Mouse (Mus musculus) liver, embryonic 11.5 days (tissue): ENCODE measurements around the gene Scamp4. TPM values are rescaled to one million over a fixed set of nuclear protein-coding genes. Genes with fewer than 3 reads are reported as not detected.
"Not testable (repeated sequence)": the region's sequence is repeated elsewhere in the genome, so short reads cannot be mapped to it uniquely, and the experiment has no call there.

ENCODE experiments used
- ATAC-seq: fragments of 200-750 bp; cut with Nextera tagmentation; replicated peaks from 2 replicates; pipeline ENCODE4 v1.8.0; 2017; ENCODE audit warnings: moderate number of reproducible peaks, mild to moderate bottlenecking, moderate TSS enrichment, moderate library complexity; ENCODE audit not compliant: low FRiP score
- DNase-seq: peaks from one replicate; pipeline ENCODE4 v3.0.0-alpha.2; 2017; ENCODE audit warnings: low spot score
- H3K27ac ChIP-seq: fragments of 300-500 bp; sonication (generic); 2 replicates; pipeline ENCODE4 v1.5.1; 2014; ENCODE audit warnings: mild to moderate bottlenecking, low read depth, low read length, control low read depth
- H3K27me3 ChIP-seq: fragments of 300-500 bp; sonication (generic); replicated peaks from 2 replicates; pipeline ENCODE4 v1.6.1; 2014; ENCODE audit warnings: low read length, mixed read lengths; ENCODE audit not compliant: control insufficient read depth, insufficient read depth
- H3K36me3 ChIP-seq: fragments of 300-500 bp; sonication (generic); 2 replicates; pipeline ENCODE4 v1.6.1; 2014; ENCODE audit warnings: mild to moderate bottlenecking, low read length, moderate library complexity, mixed read lengths; ENCODE audit not compliant: control insufficient read depth, insufficient read depth
- H3K4me1 ChIP-seq: fragments of 300-500 bp; sonication (generic); replicated peaks from 2 replicates; pipeline ENCODE4 v1.6.1; 2014; ENCODE audit warnings: low read length, mixed read lengths; ENCODE audit not compliant: control insufficient read depth, insufficient read depth
- H3K4me2 ChIP-seq: fragments of 300-500 bp; sonication (generic); 2 replicates; pipeline ENCODE4 v1.6.1; 2014; ENCODE audit warnings: mild to moderate bottlenecking, control low read depth, moderate library complexity
- H3K4me3 ChIP-seq: fragments of 300-500 bp; sonication (generic); 2 replicates; pipeline ENCODE4 v1.5.1; 2014; ENCODE audit warnings: low read depth, low read length, control low read depth
- H3K9ac ChIP-seq: fragments of 300-500 bp; sonication (generic); 2 replicates; pipeline ENCODE4 v1.6.1; 2014; ENCODE audit warnings: low read depth, low read length, control low read depth
- H3K9me3 ChIP-seq: fragments of 300-500 bp; sonication (generic); 2 replicates; pipeline ENCODE4 v1.6.1; 2016; ENCODE audit warnings: low read length, inconsistent platforms, mixed read lengths; ENCODE audit not compliant: control insufficient read depth
- WGBS: fragments of 180-500 bp; shearing (Covaris S2); extraction: QIAGEN DNeasy Blood & Tissue Kit; methylation state at CpG from one replicate; pipeline ENCODE4 v1.1.7; 2014; 5-methylcytosine and 5-hydroxymethylcytosine counted together
- polyA plus RNA-seq: library from polyadenylated mRNA; unstranded; fragments of >200 nt; fragmentation: Nextera tagmentation; extraction: Ambion mirVana; gene quantifications from 2 replicates; pipeline ENCODE4 v1.2.1, GENCODE M21; 2014

Gene Scamp4
- polyA plus RNA-seq, 1 experiment from 2014 or later: 94.3 TPM

- H3K4me2 ChIP-seq: peak overlapping the region; percentile 73
- H3K4me1 ChIP-seq: peaks cover 32% of the 10 kb centered on the region
- H3K27ac ChIP-seq: peak overlapping the region; percentile 87
- ATAC-seq (peak; percentile 77), DNase-seq (no peak)
- peak overlapping the region; percentile 73 for H3K4me3 ChIP-seq
- peak overlapping the region; percentile 49 for H3K9ac ChIP-seq
- no peaks in the 10 kb centered on the region for H3K9me3 ChIP-seq
- H3K27me3 ChIP-seq: no peaks in the 10 kb centered on the region
- H3K36me3 ChIP-seq: peaks cover 31% of the 10 kb centered on the region
- WGBS: 66% methylated on average over 7 of the region's 7 CpGs
Measured at GRCm38 (mm10) chr10:80604001-80604509, 1.4 kb downstream of the Scamp4 start.

GRCm38 (mm10) chr10:80604988-80605387 lies 2.3 kb downstream of the Scamp4 start:
- Histone ChIP-seq H3K4me1 (peaks cover 32% of the 10 kb centered on the region), H3K4me3 (peak overlapping the region; percentile 73), H3K27ac (peak overlapping the region; percentile 87), H3K27me3 (no peaks in the 10 kb centered on the region), H3K36me3 (peaks cover 34% of the 10 kb centered on the region), H3K4me2 (peak overlapping the region; percentile 73), H3K9ac (peak overlapping the region; percentile 49), H3K9me3 (no peaks in the 10 kb centered on the region)
- DNase-seq (no peak), ATAC-seq (no peak)
- WGBS: 81% methylated on average over 2 of the region's 2 CpGs

- H3K9ac ChIP-seq: peak within 1 kb of the TSS; percentile 49
- not testable (repeated sequence) for H3K27me3 ChIP-seq, DNase-seq, ATAC-seq, H3K4me3 ChIP-seq, H3K9me3 ChIP-seq
- peaks cover 36% of the 10 kb centered on the region for H3K36me3 ChIP-seq
- H3K27ac ChIP-seq: peak within 1 kb of the TSS; percentile 87
- peaks cover 32% of the 10 kb centered on the region for H3K4me1 ChIP-seq
- 90% methylated on average over 3 of the region's 4 CpGs for WGBS
- H3K4me2 ChIP-seq: peak within 1 kb of the TSS; percentile 73
Measured at GRCm38 (mm10) chr10:80605721-80606120, 3.0 kb downstream of the Scamp4 start, which contains the start of gene Gm49322. TSS of gene Gm49322 (plus strand) at chr10:80606021.

GRCm38 (mm10) chr10:80606306-80606705 lies 3.6 kb downstream of the Scamp4 start:
- ATAC-seq: no peak
- H3K4me1 ChIP-seq: peaks cover 30% of the 10 kb centered on the region
- no peak overlapping the region; the same call in 1 of the 2 replicates for H3K9ac ChIP-seq
- H3K4me3 ChIP-seq: no peak overlapping the region
- H3K36me3 ChIP-seq: peaks cover 36% of the 10 kb centered on the region
- H3K27ac ChIP-seq: no peak overlapping the region
- DNase-seq: no peak
- H3K27me3 ChIP-seq: no peaks in the 10 kb centered on the region
- no peak overlapping the region for H3K4me2 ChIP-seq
- no peaks in the 10 kb centered on the region for H3K9me3 ChIP-seq
- 91% methylated on average over 23 of the region's 23 CpGs for WGBS

GRCm38 (mm10) chr10:80606737-80607350 lies 4.2 kb downstream of the Scamp4 start:
- H3K9ac ChIP-seq: no peak overlapping the region
- ATAC-seq (no peak), DNase-seq (no peak)
- no peaks in the 10 kb centered on the region for H3K27me3 ChIP-seq
- peaks cover 27% of the 10 kb centered on the region for H3K4me1 ChIP-seq
- no peaks in the 10 kb centered on the region for H3K9me3 ChIP-seq
- H3K27ac ChIP-seq: no peak overlapping the region
- 94% methylated on average over 34 of the region's 34 CpGs for WGBS
- H3K4me2 ChIP-seq: no peak overlapping the region
- H3K36me3 ChIP-seq: peaks cover 36% of the 10 kb centered on the region
- no peak overlapping the region for H3K4me3 ChIP-seq

GRCm38 (mm10) chr10:80608435-80608834 lies 5.8 kb downstream of the Scamp4 start:
- Histone ChIP-seq H3K4me1 (peaks cover 21% of the 10 kb centered on the region), H3K27me3 (no peaks in the 10 kb centered on the region), H3K27ac (no peak overlapping the region), H3K4me3 (no peak overlapping the region), H3K9ac (no peak overlapping the region), H3K4me2 (no peak overlapping the region), H3K9me3 (no peaks in the 10 kb centered on the region), H3K36me3 (peaks cover 43% of the 10 kb centered on the region)
- no peak for DNase-seq
- no peak for ATAC-seq
- WGBS: 91% methylated on average over 3 of the region's 3 CpGs

- 91% methylated on average over 10 of the region's 10 CpGs for WGBS
- H3K27ac ChIP-seq: no peak overlapping the region
- no peaks in the 10 kb centered on the region for H3K27me3 ChIP-seq
- H3K4me2 ChIP-seq: no peak overlapping the region
- no peak for ATAC-seq
- H3K4me1 ChIP-seq: peaks cover 12% of the 10 kb centered on the region
- peaks cover 48% of the 10 kb centered on the region for H3K36me3 ChIP-seq
- no peaks in the 10 kb centered on the region for H3K9me3 ChIP-seq
- H3K9ac ChIP-seq: no peak overlapping the region
- no peak overlapping the region for H3K4me3 ChIP-seq
- DNase-seq: no peak
Measured at GRCm38 (mm10) chr10:80609269-80609924, 6.7 kb downstream of the Scamp4 start.

- peaks cover 54% of the 10 kb centered on the region for H3K36me3 ChIP-seq
- H3K4me2 ChIP-seq: no peak overlapping the region
- WGBS: 86% methylated on average over 9 of the region's 9 CpGs
- no peak overlapping the region; the same call in 1 of the 2 replicates for H3K9ac ChIP-seq
- H3K4me1 ChIP-seq: peaks cover 5% of the 10 kb centered on the region; the same call in 1 of the 2 replicates
- ATAC-seq: no peak
- H3K27me3 ChIP-seq: no peaks in the 10 kb centered on the region
- H3K9me3 ChIP-seq: no peaks in the 10 kb centered on the region
- DNase-seq: no peak
- no peak overlapping the region for H3K27ac ChIP-seq
- H3K4me3 ChIP-seq: 0 out of 2 replicates have a peak overlapping the region, but pooled peaks have one; percentile 5
Measured at GRCm38 (mm10) chr10:80610116-80610785, 7.6 kb downstream of the Scamp4 start.
